Mouse (Mus musculus): ENCODE data around the gene Nxf1. TPM values are rescaled to one million over a fixed set of nuclear protein-coding genes. Genes with fewer than 3 reads are reported as not detected.

Gene Nxf1
- 377 to 393 TPM (median 389 TPM) in 4 replicates for total RNA-seq (2023)

DNA sequence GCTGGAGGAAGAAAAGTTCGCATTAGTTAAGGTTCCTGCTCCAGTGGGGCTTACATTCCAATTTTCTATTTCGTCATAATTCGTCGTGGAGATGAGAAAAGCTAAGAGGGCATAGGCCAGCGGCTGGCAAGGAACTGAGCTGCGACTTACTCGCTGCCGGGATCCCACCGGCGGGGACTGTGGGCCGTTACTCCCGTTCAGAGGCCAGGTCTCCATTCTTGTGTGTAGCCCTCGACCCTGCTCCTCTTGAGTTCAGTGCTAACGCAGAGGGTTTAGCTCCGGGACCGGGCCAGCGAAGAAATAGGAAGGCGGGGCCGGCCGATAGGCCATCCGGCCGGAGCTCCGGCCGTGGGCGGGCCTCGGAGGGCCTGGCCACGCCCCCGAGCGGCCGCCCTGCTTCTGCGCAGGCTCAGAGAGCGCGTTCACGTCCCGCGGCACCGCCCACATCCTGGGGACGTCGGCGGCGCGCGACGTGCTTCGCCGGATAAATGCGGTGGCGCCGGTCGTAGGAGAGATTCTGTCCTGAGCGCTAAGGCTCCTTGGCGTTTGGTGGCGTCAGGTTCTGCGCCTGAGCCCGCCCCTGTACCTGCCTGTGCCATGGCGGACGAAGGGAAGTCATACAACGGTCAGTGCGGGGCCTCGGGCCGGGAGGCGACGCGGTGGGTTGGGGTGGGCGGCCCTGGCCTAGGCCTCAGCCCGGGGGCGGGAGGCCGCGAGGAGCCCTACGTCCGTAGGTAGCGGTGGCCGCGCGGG, at the start of gene Nxf1:
Nxf1 (plus strand) TSS at position 439 of the 753 bp plus-strand sequence.

DNA sequence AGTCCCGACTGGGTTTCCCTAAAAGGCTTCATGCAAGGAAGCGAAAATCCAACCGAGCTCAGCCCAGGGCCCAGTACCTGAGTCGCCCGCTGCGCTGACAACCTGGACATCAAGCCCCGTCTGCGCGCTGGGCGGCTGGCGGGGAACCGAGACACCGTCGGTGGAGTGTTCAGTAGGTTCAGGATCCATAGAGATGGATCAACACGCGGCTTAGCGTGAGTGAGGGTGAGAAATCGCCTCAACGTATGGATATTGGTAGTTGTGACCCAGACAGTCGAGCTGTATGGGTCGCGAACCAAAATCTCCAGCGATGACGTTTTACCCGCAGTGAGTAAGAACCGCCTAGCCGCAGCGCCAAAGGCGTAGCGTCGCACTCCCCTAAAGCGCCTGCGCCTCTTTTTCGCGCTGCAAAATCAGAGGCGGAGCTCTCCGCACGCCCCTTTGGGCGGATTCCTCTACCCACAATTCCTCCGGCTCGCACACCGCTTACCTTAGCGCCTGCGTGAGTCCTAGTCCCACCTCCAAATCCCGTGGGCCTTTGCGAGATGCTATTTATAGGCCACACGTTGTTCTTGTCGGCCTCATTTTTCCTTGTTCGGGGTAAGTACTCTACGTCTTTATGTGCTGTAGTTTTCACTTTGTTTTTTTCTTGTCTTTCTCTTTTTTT, 33.8 kb upstream of the Nxf1 start, which contains the start of gene Slc3a2:
Slc3a2 (minus strand) TSS at position 463 of the 667 bp plus-strand sequence.

DNA sequence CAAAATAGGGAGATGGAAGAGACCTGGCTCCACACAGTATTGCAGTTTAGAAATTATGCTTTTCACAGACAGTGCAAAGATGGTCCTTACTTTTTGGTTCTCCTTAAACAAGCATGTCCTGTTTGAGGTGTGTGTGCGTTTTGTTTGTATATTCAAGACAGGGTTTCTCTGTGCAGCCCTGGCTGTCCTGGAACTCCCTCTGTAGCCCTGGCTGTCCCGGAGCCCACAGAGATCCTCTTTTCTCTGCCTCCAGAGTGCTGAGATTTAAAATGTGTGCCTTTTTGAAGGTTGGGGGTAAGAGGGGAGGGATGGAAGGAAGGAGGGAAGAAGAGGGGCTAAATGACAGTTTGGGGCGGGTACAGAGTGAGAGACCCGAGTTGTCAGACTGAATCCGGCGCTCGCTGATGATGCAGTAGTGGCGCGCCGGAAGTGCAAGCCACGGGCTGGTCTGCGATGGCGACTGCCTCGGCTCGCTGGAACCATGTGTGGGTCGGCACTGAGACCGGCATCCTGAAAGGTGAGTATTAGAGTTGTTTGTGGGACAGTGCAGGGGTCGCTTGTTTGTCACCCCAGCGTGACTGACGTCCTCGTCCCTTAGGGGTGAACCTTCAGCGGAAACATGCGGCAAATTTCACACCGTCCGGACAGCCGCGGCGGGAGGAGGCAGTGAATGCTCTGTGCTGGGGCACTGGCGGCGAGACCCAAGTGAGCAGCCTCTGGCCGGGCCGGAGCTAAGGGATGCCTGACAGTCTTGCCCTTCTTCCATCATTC, 21.3 kb upstream of the Nxf1 start, which contains the start of gene Wdr74:
Wdr74 (plus strand) TSS at position 439 of the 771 bp plus-strand sequence.

DNA sequence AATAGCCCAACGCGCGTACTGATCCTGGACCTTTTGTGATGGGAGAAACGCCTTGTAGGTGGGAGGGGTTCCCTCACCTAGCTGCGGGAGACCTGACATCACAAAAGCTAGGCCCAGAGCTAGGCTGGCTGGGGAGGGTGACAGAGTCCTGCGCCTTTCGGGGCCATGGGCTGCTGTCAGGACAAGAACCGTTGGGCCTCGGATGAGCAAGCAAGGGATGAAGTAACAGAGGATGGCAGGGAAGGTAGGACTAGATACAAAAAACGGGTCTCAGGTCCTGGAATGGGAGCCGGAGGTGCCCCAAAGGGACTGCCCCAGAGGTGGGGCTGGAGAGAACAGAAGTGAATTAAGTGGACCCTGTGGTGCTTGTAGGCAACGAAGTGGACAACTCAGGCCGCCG, 16.3 kb upstream of the Nxf1 start, which contains the start of gene 1700092M07Rik:
1700092M07Rik (plus strand) TSS at position 116 of the 400 bp plus-strand sequence.

DNA sequence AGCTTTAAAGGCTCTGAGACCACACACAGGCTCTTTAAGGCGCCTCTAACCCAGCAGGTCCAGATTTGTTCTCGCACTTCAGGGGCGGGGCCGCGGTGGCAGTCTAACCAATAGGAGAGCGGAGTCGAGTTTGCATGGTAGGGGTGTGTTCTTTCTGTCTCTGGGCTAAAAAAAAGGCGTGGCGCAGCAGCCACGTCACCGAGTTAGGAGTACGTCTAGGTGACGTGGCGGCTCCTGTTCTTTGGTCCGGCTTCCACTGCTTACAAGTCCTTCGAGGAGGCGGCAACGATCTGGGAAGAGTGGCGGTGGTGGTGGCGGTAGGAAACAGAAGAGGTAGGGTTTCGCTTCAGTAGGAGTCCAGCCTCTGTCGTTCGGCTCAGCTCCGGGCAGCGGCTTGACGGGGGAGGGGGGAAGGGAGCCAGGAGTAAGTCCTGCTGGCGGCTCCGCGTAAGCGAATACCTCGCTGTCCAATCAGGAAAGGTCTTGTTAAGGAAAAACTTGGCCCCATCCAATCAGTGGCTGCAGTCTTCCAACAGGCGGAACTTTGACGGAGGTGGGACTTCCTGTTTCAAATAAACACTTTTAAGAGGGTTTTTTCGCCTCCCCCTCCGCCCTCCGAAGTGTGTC, 15.5 kb upstream of the Nxf1 start, which contains the start of gene Stx5a:
Stx5a (plus strand) TSS at position 171 of the 627 bp plus-strand sequence.

DNA sequence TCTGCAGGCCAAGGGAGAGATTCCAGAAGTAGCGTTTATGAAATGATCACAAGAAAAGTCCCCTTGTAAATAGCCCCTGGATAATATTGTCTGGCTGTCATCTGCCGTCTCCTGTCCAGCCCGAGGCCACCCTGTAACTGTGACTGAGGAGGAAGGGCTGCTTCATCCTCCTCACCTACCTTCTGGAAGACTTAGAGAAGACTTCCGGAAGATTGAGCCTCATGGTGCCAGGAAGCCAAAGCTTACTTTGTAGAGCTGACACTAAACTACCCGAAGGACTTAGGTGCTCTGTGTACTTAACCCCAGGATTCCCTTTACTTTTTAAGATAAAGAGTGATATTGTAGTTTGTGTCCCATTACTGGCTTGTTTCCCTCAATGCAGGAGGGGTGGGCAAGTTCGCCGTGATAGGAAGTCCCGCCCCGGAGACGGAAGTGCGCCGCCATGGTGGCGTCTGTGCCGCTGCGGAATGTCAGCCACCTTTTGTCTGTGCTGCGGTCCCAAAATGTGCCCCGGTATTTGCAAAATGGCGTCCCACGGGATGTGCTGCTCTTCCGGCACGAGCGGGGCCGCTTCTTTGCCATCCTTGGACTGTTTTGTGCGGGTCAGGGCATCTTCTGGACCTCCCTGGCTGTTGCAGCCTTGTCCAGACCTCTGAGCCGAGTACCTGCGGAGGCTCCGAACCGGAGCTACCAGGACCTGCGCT, 13.8 kb downstream of the Nxf1 start, which contains the start of gene Tmem223:
Tmem223 (plus strand) TSS at position 430 of the 704 bp plus-strand sequence.

DNA sequence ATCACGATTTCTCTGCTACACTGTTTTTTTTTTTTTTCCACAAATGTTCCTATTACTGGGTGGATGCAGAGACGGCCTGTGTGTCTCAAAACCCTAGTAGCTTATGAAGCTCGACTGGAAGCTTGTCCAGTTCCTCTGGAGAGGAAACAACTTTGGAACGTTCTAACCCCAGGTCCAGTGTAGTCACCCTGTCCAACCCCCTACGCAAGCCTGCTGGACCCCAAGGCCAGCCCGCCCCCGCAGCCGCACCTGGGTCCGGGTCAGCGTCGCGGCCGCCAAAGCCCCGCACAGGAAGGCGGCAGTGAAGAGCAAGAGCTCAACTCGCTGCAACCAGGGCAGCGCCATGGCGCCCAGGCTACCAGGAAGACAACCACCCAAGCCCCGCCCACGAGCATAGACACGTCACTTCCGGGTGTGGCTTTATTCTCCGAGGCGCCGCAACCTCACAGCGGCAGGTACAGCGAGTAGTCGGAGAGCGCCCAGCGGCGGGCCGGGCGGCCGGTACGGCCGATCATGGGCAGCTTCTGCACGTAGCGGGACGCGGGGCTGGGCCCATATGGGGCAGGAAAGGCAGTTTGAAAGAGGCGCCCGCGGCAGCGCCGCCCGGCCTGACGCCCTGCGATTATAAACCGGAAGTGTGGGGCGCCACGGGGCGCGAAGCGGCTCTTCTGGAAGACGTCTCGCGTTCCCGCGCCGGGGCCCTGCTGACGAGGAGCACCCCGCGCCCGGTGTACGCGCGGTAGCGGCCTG, 17.4 kb downstream of the Nxf1 start, which contains the start of gene Tmem179b:
Tmem179b (minus strand) TSS at position 382 of the 750 bp plus-strand sequence.

DNA sequence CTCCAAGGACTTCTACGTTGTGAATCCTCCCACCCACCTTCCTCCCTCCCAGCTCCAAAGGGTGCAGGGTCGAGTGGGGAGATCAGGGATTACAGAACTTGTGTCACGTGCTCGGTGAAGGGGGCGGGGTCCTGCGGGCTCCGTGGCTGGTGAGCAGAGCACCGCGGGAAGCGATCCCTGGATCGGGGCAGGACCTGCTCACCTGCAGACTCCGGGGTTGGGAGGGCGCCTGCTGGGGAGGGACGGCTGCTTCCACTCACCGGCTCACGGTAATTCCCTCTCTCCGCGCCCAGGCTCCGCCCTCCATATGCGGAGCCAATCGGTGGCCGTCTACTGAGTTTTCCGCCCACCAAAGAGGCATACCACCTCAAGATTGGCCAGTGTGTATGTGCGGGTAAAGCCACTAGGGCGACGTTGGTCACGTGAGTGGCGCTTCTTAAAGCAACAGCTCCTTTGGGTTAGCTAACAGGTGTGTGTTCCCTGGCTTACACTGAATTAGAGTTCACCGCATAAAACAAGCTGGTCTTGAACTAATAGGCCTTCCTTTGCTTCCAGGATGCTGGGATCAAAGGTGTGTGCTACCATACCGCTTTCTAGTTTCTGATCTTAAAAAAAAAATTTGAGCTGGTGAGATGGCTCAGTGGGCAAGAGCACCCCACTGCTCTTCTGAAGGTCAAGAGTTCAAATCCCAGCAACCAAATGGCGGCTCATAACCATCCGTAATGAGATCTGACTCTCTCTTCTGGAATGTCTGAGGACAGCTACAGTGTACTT, 29.3 kb downstream of the Nxf1 start, which contains the start of gene Taf6l:
Taf6l (minus strand) TSS at position 410 of the 774 bp plus-strand sequence.

DNA sequence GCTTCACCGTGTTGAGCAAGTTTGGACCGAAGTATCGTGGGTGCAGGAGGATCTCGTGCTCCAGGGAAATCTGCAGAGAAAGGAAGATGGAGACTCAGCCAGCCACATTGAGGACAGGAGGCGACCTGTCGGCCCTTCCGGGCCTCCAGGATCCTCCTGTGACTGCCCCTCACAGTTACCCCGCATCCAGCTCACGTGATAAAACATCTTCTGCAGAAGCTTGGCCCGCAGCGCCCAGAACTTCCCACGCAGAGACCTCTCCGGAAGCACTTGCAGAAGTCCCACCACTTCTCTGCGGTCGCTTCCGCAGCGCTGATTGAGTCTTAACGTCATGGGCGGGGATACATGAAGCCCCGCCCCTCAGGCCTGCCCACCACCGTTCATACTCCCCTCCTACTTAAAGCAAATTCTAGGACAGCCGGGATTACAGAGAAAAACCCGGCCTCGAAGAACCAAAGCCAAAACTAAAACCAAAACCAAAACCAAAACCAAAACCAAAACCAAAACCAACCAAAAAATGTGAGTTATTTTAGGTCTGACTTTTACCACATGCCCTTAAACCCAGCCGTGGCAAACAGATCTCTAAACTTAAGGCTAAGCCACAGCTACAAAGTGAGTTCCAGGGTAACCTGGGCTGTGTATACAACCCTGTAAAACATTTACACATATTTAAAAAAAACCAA, 41.5 kb downstream of the Nxf1 start, which contains the start of gene Polr2g:
Polr2g (minus strand) TSS at position 314 of the 683 bp plus-strand sequence.

DNA sequence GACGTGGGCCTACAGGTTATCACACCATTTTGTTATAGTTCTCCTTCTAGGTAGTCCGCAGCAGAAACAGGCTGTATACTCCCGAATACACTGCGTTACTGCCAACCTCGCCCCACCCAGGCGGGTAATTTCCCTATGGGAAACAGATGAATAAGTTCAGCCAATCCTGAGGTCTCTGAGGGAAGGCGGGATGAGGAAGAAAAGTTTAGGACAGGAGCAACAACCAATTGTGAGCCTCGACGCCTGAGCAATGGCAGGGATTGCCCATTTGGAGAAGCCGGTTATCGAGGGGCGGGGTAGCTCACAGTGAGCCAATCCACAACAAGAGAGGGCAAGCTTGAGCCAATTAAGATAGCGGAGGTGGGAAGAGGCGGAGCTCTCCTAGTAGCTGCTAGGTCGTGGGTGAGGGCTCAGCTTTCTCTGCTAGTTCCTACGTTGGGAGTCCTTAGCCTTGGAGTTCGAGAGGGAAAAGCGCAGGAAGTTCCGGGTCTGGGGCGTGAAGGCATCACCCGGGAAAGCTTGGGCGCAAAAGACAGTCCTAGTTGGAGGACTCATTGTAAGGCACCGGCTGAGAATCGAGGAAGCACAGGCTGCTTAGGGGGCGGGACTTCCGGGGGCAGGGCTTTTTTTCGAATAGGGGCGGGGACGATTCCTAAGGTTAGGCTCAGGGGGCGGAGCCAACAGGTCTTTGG, 45.4 kb downstream of the Nxf1 start, which contains the start of gene Zbtb3:
Zbtb3 (plus strand) TSS at position 426 of the 692 bp plus-strand sequence.

DNA sequence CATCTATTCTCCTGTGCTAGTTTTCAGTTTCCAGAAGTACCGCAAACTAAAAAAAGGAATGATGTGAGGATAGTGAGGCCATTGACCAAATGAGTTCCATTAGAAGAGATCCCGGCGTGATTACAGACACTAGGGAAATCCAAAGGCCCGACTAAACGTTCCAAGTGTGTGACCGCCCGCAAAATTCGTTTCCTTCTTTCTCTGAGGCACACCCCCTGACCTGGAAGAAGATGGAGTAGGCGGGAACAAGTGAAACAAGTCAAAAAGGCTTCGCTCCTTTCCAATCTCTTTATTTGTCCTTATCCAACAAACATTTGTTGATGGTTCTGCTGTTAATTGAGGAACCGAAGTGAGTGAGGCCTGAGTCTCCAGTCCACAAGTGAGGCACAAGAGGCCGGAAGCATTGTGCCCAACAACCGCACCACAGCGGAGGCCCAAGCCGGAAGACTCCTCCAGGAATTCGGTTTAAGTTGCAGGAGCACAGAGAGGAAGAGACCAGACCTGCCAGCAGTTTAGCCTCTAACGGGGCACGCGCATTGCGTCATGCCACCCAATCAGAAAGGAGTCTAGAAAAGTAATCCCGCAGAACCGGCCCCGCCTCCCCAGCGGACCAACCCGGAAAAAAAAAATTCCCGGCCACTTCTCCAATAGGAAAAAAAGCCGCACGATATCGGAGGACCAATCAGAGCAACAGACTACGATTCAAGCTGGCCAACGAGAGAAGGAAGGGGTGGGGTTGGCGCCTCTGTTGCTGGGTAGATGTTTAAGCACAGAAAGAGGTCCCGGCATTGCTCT, 62.1 kb downstream of the Nxf1 start, which contains the start of gene Ttc9c:
Ttc9c (minus strand) TSS at position 533 of the 795 bp plus-strand sequence.

DNA sequence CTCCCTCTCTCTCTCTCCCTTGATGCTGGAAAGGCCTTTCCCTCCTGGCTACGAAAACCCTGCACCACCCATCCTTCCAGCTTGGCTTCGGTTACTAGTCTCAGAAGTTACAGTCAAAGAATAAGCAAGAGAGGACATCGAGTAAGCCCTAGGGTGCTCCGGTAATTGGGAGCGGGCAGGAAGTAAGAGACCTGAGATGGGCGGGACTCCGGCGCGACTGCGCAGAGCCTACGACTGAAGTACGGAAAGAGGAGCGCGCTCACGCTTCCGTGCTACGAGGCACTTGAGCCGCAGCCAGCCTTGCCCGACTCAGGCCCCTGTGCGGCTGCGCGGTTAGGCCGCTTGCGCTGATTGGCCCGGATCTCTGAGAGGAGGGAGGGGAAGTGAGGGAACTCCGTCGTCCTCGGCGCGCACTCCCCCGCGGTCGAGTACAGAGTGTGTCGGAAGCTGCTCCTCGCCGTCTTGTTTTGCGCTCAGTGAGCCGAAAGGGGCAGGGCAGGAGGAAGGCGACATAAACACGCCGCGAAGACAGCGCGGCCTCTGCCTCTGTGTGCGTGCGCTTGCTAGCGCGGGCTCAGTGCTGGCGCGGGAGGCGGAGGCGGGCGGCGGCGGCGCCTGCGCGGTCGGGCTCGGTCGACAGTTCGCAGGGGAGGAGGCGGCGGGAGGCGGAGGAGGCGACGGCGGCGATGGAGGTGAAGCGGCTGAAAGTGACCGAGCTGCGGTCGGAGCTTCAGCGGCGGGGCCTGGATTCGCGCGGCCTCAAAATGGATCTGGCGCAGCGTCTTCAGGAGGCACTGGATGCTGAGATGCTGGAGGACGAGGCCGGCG, 62.9 kb downstream of the Nxf1 start, which contains the start of gene Hnrnpul2:
Hnrnpul2 (plus strand) TSS at position 415 of the 828 bp plus-strand sequence.

Measured in B cell, adult 62 days (primary cell).